8 mouse cellular contexts compared by ENCODE assay signal in genomic region chr12:109540739-109541539, GRCm38 (mm10). TPM values are rescaled to one million over a fixed set of nuclear protein-coding genes. Genes with fewer than 3 reads are reported as not detected.
DNase-seq lines count a peak whose midpoint lies in the region; ATAC-seq and TF ChIP-seq lines count a peak whose summit lies in the region.

No protein-coding gene starts in this region.

- peak overlapping the region; percentile 64 for H3K27ac ChIP-seq in embryonic facial prominence, embryonic 13.5 days
- H3K27ac ChIP-seq in liver, embryonic 16.5 days (ENCODE audit: low read length): no peak overlapping the region
- no peak overlapping the region for H3K27ac ChIP-seq in thymus, adult 2 months (ENCODE audit: control insufficient read depth, insufficient read depth, low read length)

- H3K9me3 ChIP-seq in embryonic facial prominence, embryonic 13.5 days: peaks cover 47% of the 10 kb centered on the region
- peaks cover 6% of the 10 kb centered on the region for H3K9me3 ChIP-seq in liver, embryonic 16.5 days (replicated peaks; ENCODE audit: control insufficient read depth, low read length)

- WGBS in embryonic facial prominence, embryonic 13.5 days: 49% methylated on average over 30 of the region's 30 CpGs
- WGBS in liver, embryonic 16.5 days (ENCODE audit: insufficient replicate concordance): 45% methylated on average over 30 of the region's 30 CpGs
- WGBS in thymus, adult 2 months: 56% methylated on average over 30 of the region's 30 CpGs

- peak overlapping the region; percentile 54 for H3K4me3 ChIP-seq in embryonic facial prominence, embryonic 13.5 days
- H3K4me3 ChIP-seq in liver, embryonic 16.5 days (ENCODE audit: low read depth, low read length): peak overlapping the region; percentile 39
- H3K4me3 ChIP-seq in thymus, adult 2 months (ENCODE audit: control insufficient read depth, insufficient read depth, low read length): no peak overlapping the region

- TF ChIP-seq CTCF in thymus, adult 2 months (IDR thresholded peaks at IDR 0.05; ENCODE audit: borderline replicate concordance, control insufficient read depth, extremely low read depth, insufficient read depth, low read length, poor library complexity): no peak

- peak; percentile 23 for DNase-seq in ovary, adult 18-20 months (ENCODE audit: low spot score)
- DNase-seq in ovary, postnatal 10 days (ENCODE audit: low spot score): no peak
- peak; percentile 49 for DNase-seq in heart, adult 18-20 months
- peak; percentile 70 for DNase-seq in layer of hippocampus, adult 11-12 months (ENCODE audit: low spot score)
- peak; percentile 72 for DNase-seq in right cerebral cortex, postnatal 25 days
- no peak for DNase-seq in thymus, adult 2 months

- H3K4me2 ChIP-seq in embryonic facial prominence, embryonic 13.5 days: peak overlapping the region; percentile 55
- no peak overlapping the region for H3K4me2 ChIP-seq in liver, embryonic 16.5 days (ENCODE audit: low read depth, low read length)

- TF ChIP-seq POLR2A in thymus, adult 2 months (IDR thresholded peaks at IDR 0.05; ENCODE audit: control insufficient read depth, extremely low read depth, insufficient read depth, low read length, poor library complexity): no peak

- ATAC-seq in embryonic facial prominence, embryonic 13.5 days (ENCODE audit: insufficient number of reproducible peaks, insufficient read depth, low FRiP score, low TSS enrichment, low read depth): peak; percentile 75; the same call in 1 of the 2 replicates
- peak; percentile 23; the same call in 1 of the 2 replicates for ATAC-seq in liver, embryonic 16.5 days (ENCODE audit: low read depth)

- peaks cover 8% of the 10 kb centered on the region; the same call in 1 of the 2 replicates for H3K36me3 ChIP-seq in embryonic facial prominence, embryonic 13.5 days
- H3K36me3 ChIP-seq in liver, embryonic 16.5 days (ENCODE audit: control insufficient read depth, insufficient read depth): no peaks in the 10 kb centered on the region
- H3K36me3 ChIP-seq in thymus, adult 2 months (ENCODE audit: control insufficient read depth, insufficient read depth, low read length): no peaks in the 10 kb centered on the region

- H3K4me1 ChIP-seq in embryonic facial prominence, embryonic 13.5 days: peaks cover 6% of the 10 kb centered on the region; the same call in 1 of the 2 replicates
- H3K4me1 ChIP-seq in liver, embryonic 16.5 days (ENCODE audit: control insufficient read depth, low read depth, low read length): no peaks in the 10 kb centered on the region; the same call in 1 of the 2 replicates
- no peaks in the 10 kb centered on the region for H3K4me1 ChIP-seq in thymus, adult 2 months (replicated peaks; ENCODE audit: control insufficient read depth, insufficient read depth, low read length)

- H3K9ac ChIP-seq in embryonic facial prominence, embryonic 13.5 days: peak overlapping the region; percentile 75
- peak overlapping the region; percentile 15; the same call in 1 of the 2 replicates for H3K9ac ChIP-seq in liver, embryonic 16.5 days (ENCODE audit: low read depth, low read length)

- no peaks in the 10 kb centered on the region for H3K27me3 ChIP-seq in embryonic facial prominence, embryonic 13.5 days
- no peaks in the 10 kb centered on the region; the same call in 1 of the 2 replicates for H3K27me3 ChIP-seq in liver, embryonic 16.5 days (ENCODE audit: control insufficient read depth, insufficient read depth, low read depth, low read length)
- no peaks in the 10 kb centered on the region for H3K27me3 ChIP-seq in thymus, adult 2 months (ENCODE audit: control insufficient read depth, insufficient read depth, low read length)

RNA-seq across cellular contexts. Expression of gene Rtl1, which starts 59.2 kb away (rescaled TPM):
- 1.8 TPM in 2 replicates for polyA plus RNA-seq in embryonic facial prominence, embryonic 13.5 days (2015; fragmentation: Nextera tagmentation; extraction: Ambion mirVana)
- total RNA-seq in heart, adult 18-20 months (2021): under 1 TPM in 1 of 2 experiments, not detected in 1; 0.05 TPM
- 0.64 and 0.68 TPM in 2 replicates for polyA plus RNA-seq in liver, embryonic 16.5 days (2015; fragmentation: Nextera tagmentation; extraction: Ambion mirVana)
- polyA plus RNA-seq in thymus, adult 2 months (2012; rRNA removed): 0.01 TPM in 1 of 2 replicates, not detected in the other

Comparison
In these comparisons a context has a peak if more than half of its experiments do, and no peak if none do; other contexts are left out.
1. DNase-seq: peak in ovary, adult 18-20 months (single experiment), heart, adult 18-20 months (2 of 2), layer of hippocampus, adult 11-12 months (single experiment) and right cerebral cortex, postnatal 25 days (single experiment); none in ovary, postnatal 10 days (single experiment) and thymus, adult 2 months (single experiment).